Mouse (Mus musculus) embryonic facial prominence, embryonic 10.5 days (tissue): ENCODE data around the gene Gm10837. TPM values are rescaled to one million over a fixed set of nuclear protein-coding genes. Genes with fewer than 3 reads are reported as not detected.

Experiments
- DNase-seq: peaks from one replicate; pipeline ENCODE4 v3.0.0-alpha.2; 2017; ENCODE audit warnings: low spot score
- H3K27ac ChIP-seq: fragments of 300-500 bp; sonication (generic); replicated peaks from 2 replicates; pipeline ENCODE4 v1.5.1; 2016; ENCODE audit warnings: mild to moderate bottlenecking
- H3K27me3 ChIP-seq: fragments of 300-500 bp; sonication (generic); replicated peaks from 2 replicates; pipeline ENCODE4 v1.6.1; 2016; ENCODE audit warnings: low read depth, mild to moderate bottlenecking; ENCODE audit not compliant: poor library complexity, severe bottlenecking
- H3K36me3 ChIP-seq: fragments of 300-500 bp; sonication (generic); replicated peaks from 2 replicates; pipeline ENCODE4 v1.6.1; 2016; ENCODE audit warnings: mild to moderate bottlenecking, moderate library complexity
- H3K4me1 ChIP-seq: fragments of 300-500 bp; sonication (generic); 2 replicates; pipeline ENCODE4 v1.6.1; 2016
- H3K4me3 ChIP-seq: fragments of 300-500 bp; sonication (generic); 2 replicates; pipeline ENCODE4 v1.5.1; 2016; ENCODE audit warnings: mild to moderate bottlenecking, moderate library complexity
- H3K9me3 ChIP-seq: fragments of 300-500 bp; sonication (generic); 2 replicates; pipeline ENCODE4 v1.6.1; 2016; ENCODE audit warnings: mild to moderate bottlenecking
- WGBS: fragments of 180-500 bp; shearing (Covaris S2); methylation state at CpG from one replicate; pipeline ENCODE4 v1.1.7; 2016; 5-methylcytosine and 5-hydroxymethylcytosine counted together
- polyA plus RNA-seq: library from polyadenylated mRNA; unstranded; fragments of >200 nt; fragmentation: Nextera tagmentation; extraction: Ambion mirVana; gene quantifications from 2 replicates; pipeline ENCODE4 v1.2.1, GENCODE M21; 2016

Gm10837 gene
- polyA plus RNA-seq, 1 experiment from 2014 or later = 0.31 TPM

DNA sequence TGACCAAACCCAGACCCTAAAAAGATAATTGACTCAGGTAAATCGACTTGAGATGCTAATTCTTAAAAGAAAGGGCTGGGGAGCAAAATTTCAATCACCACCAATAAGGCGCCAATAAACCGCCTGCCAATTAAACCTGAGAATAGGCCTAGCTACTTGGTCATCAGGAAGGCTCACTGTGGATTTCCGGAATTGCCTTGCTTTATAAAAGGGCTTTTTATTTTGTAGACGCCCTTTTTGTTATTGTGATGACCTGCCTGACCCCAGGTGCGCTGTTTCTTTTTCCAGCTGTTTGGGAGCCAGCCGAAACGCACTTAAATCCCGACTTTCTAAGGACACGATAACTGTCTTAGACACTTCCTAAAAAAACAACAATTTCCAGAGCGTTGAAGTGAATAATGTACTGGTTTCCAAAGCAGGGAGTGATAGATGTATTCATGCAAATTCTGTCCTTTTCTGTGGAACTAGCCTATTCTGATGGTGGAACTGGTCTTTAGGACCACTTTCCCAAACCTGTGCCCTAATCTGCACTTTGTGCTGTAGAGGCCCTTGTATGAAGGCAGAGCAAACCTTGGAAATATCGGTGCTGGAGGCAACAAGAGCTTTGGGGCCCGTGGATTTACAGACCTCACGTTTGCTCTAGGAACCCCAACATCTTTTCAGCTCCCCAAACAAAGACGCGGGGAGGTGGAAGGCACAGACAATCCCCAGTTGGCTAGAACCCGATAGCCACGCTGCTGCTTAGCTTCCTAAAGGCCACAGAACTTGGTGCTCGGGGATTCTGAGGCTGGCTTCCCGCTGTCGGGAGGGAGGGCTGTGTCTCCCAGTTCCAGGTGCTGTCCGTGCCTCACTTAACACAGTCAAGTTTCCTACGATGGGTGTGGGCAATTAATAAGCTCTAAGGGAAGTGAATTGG lies 22.2 kb upstream of the Gm10837 start:
- Histone ChIP-seq H3K27ac (no peak overlapping the region), H3K27me3 (peaks cover 100% of the 10 kb centered on the region), H3K4me1 (peaks cover 46% of the 10 kb centered on the region), H3K36me3 (no peaks in the 10 kb centered on the region), H3K9me3 (no peaks in the 10 kb centered on the region), H3K4me3 (peak overlapping the region; percentile 22; the same call in 1 of the 2 replicates)
- WGBS = 3% methylated on average over 23 of the region's 23 CpGs
- DNase-seq = peak; percentile 63

DNA sequence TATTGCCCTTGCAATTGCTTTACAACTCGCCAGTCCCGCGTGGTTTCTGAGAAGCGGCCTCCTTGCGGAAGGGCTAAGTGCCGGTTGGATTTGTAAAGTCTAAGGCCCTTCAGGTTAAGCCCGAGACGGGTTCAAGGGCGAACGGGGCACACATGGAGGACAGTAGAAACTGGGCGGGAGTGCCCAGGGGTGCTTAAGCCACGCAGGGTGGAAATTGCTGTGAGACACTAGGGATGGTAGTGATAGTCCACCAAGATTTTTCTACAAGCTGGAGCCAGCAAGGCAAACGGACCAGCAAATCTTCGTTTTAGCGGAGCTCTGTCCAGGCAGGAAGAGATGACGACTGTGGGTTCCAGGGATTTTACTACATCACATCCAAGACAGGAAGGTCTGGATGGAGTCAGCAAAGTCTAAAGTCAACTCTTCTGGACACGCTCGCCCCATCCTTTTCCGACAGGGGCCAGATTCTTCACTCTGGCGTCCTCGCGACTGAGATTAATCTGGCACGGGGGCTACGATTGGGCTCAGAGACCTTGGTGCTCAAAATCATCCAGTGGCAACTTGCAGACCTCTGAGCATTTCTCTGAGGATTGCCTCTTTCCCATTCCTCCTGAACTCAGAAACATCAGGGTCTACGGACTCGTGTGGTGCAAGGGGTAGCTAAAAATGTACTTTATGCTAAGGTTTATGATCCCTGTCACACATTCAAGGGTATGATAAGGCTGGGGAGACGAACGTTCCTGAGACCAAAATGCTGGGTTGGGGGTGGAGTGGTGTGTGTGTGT lies 21.2 kb upstream of the Gm10837 start:
- peaks cover 46% of the 10 kb centered on the region for H3K4me1 ChIP-seq
- no peaks in the 10 kb centered on the region for H3K36me3 ChIP-seq
- 2% methylated on average over 28 of the region's 28 CpGs for WGBS
- peak overlapping the region; percentile 22 for H3K4me3 ChIP-seq
- H3K9me3 ChIP-seq = no peaks in the 10 kb centered on the region
- DNase-seq = peak; percentile 63
- H3K27me3 ChIP-seq = peaks cover 100% of the 10 kb centered on the region
- H3K27ac ChIP-seq = no peak overlapping the region

DNA sequence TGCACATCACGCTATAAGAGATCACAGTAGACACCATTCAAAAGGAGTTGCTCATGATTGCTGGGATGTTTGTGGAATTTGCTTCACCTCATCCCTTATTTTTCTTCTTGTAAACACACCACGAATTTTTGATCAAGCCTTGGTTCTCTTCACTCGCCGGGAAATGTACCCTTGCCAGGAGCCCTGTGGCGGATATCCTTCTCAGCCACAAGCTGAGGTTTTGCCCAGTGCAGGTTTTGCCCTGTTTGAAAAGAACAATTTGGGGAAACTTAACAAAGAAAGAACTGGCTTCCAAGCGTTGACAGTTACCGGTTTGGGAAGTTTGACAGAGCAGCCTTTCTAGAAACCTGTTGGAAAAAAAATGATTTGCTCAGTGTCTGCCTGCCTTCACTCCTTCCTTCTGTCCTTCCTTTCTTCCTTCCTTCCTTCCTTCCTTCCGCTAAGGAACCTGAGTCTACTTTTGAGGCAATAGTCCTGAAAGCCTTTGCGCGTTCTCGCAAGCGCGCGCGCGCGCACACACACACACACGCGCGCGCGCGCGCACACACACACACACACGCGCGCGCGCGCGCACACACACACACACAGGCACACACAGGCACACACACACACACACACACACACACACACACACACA lies 18.8 kb upstream of the Gm10837 start:
- Histone ChIP-seq H3K27me3 (peaks cover 100% of the 10 kb centered on the region), H3K4me3 (no peak overlapping the region; the same call in 1 of the 2 replicates), H3K9me3 (no peaks in the 10 kb centered on the region), H3K36me3 (no peaks in the 10 kb centered on the region), H3K27ac (no peak overlapping the region), H3K4me1 (peaks cover 55% of the 10 kb centered on the region)
- peak; percentile 40 for DNase-seq
- WGBS = 10% methylated on average over 31 of the region's 31 CpGs

DNA sequence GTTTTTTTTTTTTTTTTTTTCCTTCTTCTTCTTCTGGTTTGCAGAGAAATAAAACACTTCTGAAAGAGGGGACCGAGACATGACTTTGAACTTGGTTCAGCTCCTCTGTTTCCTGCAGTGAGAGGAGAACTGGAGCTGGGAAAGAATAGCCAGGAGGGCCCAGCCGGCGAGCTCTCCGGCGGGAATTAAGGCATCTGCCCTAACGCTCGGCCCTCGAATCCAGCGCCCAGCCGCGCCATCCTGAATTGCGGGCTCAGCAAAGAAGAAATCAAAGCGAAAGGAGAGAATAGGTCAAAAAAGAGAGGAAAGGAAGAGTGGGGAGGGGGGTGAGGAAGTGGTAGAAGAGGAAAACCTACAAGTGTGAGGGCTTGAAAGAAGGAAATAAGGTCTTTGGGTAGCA lies 18.2 kb upstream of the Gm10837 start:
- Histone ChIP-seq H3K36me3 (no peaks in the 10 kb centered on the region), H3K27ac (no peak overlapping the region), H3K9me3 (no peaks in the 10 kb centered on the region), H3K27me3 (peaks cover 100% of the 10 kb centered on the region), H3K4me3 (peak overlapping the region; percentile 66; the same call in 1 of the 2 replicates), H3K4me1 (peaks cover 56% of the 10 kb centered on the region)
- under 1% methylated on average over 13 of the region's 13 CpGs for WGBS
- peak; percentile 59 for DNase-seq

DNA sequence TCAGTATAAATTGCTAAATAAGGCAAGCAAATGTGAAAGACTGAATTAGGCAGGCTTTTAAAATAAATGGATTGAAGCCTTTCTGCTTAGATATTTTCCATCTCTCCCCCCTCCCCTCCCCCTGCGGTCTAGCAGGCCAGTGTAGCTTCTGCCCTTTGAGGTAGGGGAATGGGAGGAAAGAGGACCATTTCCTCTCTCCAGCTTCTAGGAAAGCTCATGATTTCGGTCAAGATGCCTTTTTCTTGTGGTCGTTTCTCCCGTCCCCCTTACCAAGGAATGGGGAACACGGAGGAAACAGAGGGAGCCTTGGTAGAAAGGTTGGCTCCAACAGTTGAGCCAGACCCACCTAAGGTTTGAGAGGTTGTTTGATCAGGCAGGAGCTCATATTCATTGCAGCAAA lies 17.7 kb upstream of the Gm10837 start:
- Histone ChIP-seq H3K36me3 (no peaks in the 10 kb centered on the region), H3K4me3 (peak overlapping the region; percentile 66), H3K9me3 (no peaks in the 10 kb centered on the region), H3K4me1 (peaks cover 56% of the 10 kb centered on the region), H3K27me3 (peaks cover 100% of the 10 kb centered on the region), H3K27ac (no peak overlapping the region)
- WGBS = 1% methylated on average over 5 of the region's 5 CpGs
- DNase-seq = peak; percentile 31

DNA sequence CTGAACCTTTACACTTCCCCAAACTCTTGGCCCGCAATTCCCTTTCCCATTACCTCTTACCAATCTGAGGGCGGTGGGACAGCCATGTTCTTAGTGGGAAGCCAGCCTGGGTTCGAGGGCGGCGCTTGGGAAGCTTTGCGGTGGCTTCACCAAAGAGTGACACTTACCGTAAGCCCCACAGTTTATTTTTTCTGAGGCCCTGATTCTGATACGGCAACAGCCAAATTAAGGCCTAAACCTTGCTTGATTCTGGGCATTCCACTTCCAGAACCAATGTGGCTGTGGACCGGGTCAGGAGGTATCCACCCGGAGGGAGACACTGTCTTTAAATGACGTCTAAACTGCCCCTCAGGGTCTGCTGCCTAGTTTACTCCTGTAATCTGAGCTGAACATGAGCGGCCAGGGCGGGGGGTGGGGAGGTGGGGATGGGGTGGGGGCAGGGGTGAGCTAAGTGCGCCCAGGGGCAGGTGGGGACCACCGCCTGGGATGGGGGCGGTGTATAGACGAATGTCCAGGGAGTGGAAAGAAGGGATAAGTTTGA lies 17.1 kb upstream of the Gm10837 start:
- Histone ChIP-seq H3K27me3 (peaks cover 100% of the 10 kb centered on the region), H3K4me1 (peaks cover 56% of the 10 kb centered on the region), H3K27ac (peak overlapping the region; percentile 35; the same call in 1 of the 2 replicates), H3K4me3 (peak overlapping the region; percentile 66), H3K9me3 (no peaks in the 10 kb centered on the region), H3K36me3 (no peaks in the 10 kb centered on the region)
- WGBS = under 1% methylated on average over 17 of the region's 17 CpGs
- peak; percentile 56 for DNase-seq

DNA sequence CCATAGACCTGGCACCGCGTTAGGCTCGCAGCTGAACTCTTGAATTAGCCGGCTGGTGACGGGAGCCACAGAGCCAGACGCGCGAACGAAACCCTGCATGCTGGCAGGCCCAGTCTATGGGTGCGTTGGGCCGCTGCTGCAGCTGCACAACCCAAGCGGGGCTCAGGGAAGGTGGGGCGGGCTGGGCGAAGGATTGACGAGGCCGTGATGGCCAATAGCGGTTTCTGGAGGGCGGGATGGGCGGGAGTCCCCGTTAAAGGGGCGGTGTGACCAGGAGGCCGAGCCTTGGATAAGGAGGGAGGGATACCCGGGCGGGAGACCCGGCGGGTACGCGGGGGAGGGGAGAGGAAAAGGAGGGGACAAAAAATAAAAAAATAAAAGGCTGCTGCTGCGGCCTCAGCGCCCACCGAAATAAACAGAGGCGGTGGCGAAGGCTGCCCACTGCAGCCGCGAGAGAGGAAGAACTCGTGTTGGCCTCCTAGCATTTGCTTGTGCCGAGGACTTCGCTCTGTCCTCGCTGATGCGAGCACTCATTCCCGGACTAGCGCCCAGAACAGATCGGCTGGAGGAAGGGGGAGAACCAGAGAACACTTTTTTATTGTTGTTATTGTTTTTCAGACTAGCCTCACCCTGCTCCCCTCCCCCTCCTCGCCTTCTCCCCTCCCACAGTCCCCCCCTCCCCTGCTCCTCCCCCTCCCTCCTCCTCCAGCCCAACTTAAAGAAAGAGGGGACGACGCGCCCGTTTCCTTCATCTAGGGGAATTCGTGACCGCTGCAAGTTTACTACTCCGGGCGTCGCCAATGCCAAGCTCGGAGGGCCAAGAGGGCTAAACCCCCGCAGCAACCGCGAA lies 16.1 kb upstream of the Gm10837 start:
- peaks cover 99% of the 10 kb centered on the region for H3K27me3 ChIP-seq
- under 1% methylated on average over 57 of the region's 57 CpGs for whole genome bisulfite sequencing
- no peaks in the 10 kb centered on the region for H3K9me3 ChIP-seq
- peak overlapping the region; percentile 66 for H3K4me3 ChIP-seq
- H3K27ac ChIP-seq = peak overlapping the region; percentile 82
- peaks cover 5% of the 10 kb centered on the region; the same call in 1 of the 2 replicates for H3K36me3 ChIP-seq
- DNase-seq = peak; percentile 90
- peaks cover 54% of the 10 kb centered on the region for H3K4me1 ChIP-seq

DNA sequence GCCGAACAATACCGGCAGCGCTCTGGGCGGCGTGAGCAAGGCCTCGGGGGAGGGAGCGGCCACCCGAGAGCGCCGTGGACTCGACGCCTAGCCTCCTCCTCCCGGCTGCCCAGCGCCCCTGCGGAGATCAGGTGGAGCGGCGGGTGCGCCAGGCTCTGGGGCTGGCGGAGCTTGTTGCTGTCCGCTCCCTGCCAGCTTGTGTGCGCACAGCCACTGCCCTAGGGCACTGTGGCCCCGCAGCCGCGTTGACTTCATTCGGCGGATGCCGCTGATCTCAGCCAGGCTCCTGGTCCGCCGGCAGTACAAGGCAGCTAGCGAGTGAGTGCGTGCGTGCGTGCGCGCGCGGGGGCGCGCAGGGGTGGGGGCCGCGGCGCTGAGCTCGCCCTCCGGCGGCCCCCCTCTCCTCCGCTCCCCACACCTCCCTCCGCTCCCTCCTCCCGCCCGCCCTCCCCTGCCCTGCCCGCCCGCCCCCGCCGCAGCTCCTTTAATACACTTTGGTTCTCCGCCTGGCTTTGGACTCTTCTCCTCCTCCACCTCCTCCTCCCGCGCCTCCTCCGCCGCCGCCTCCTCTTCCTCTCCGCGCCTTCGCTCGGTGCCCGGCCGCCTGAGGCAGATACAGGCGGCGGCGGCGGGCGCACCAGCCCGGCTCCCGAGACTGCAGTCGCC lies 15.4 kb upstream of the Gm10837 start, which contains the start of gene Zic2:
Gene Zic2, plus strand, starts transcription at position 545 of the 666 bp plus-strand sequence.
- Histone ChIP-seq H3K4me3 (peak within 1 kb of the TSS; percentile 66), H3K4me1 (peaks cover 51% of the 10 kb centered on the region), H3K27me3 (peaks cover 99% of the 10 kb centered on the region), H3K27ac (peak within 1 kb of the TSS; percentile 82), H3K9me3 (no peaks in the 10 kb centered on the region), H3K36me3 (peaks cover 5% of the 10 kb centered on the region; the same call in 1 of the 2 replicates)
- under 1% methylated on average over 66 of the region's 73 CpGs for WGBS
- peak; percentile 83 for DNase-seq

DNA sequence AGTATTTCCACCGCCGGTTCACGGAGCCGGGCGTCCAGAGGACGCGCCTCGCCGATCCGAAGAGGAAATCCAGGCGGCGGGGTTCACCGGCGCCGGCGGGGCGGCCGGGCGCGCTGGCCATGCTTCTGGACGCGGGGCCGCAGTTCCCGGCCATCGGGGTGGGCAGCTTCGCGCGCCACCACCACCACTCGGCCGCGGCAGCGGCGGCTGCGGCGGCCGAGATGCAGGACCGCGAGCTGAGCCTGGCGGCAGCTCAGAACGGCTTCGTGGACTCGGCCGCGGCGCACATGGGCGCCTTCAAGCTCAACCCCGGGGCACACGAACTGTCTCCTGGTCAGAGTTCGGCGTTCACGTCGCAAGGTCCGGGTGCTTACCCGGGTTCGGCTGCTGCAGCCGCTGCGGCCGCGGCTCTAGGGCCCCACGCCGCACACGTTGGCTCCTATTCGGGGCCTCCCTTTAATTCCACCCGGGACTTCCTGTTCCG lies 14.8 kb upstream of the Gm10837 start:
- peak overlapping the region; percentile 82 for H3K27ac ChIP-seq
- peaks cover 5% of the 10 kb centered on the region; the same call in 1 of the 2 replicates for H3K36me3 ChIP-seq
- under 1% methylated on average over 65 of the region's 65 CpGs for WGBS
- H3K4me3 ChIP-seq = peak overlapping the region; percentile 66
- peaks cover 99% of the 10 kb centered on the region for H3K27me3 ChIP-seq
- DNase-seq = peak; percentile 69
- H3K9me3 ChIP-seq = no peaks in the 10 kb centered on the region
- H3K4me1 ChIP-seq = peaks cover 51% of the 10 kb centered on the region

DNA sequence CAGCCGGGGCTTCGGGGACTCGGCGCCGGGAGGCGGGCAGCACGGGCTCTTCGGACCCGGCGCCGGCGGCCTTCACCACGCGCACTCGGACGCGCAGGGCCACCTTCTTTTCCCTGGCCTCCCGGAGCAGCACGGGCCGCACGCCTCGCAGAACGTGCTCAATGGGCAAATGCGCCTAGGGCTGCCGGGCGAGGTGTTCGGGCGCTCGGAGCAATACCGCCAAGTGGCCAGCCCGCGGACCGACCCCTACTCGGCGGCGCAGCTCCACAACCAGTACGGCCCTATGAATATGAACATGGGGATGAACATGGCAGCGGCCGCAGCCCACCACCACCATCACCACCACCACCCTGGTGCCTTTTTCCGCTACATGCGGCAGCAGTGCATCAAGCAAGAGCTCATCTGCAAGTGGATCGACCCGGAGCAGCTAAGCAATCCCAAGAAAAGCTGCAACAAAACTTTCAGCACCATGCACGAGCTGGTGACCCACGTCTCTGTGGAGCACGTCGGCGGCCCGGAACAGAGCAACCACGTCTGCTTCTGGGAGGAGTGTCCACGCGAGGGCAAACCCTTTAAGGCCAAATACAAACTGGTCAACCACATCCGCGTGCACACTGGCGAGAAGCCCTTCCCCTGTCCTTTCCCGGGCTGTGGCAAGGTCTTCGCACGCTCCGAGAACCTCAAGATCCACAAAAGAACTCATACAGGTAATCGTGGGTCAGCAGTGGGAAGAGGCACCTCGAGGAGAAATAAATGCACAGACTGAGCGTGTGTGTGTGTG lies 14.2 kb upstream of the Gm10837 start:
- Histone ChIP-seq H3K36me3 (peaks cover 5% of the 10 kb centered on the region; the same call in 1 of the 2 replicates), H3K4me1 (peaks cover 51% of the 10 kb centered on the region), H3K4me3 (peak overlapping the region; percentile 66), H3K27ac (peak overlapping the region; percentile 82), H3K27me3 (peaks cover 99% of the 10 kb centered on the region), H3K9me3 (no peaks in the 10 kb centered on the region)
- under 1% methylated on average over 62 of the region's 62 CpGs for WGBS
- DNase-seq = peak; percentile 77
